Mouse (Mus musculus) G1E (cell line): ENCODE results near the gene Stn1.

Experiments used
- CTCF ChIP-seq: IDR thresholded peaks from 2 replicates; pipeline ENCODE4 v1.5.1; 2012; ENCODE audit warnings: low read depth, low read length, inconsistent platforms, mixed read lengths
- POLR2AphosphoS5 ChIP-seq: IDR thresholded peaks from 2 replicates; pipeline ENCODE4 v1.6.1; 2012; ENCODE audit warnings: low read depth, low read length, inconsistent platforms; ENCODE audit not compliant: insufficient replicate concordance
- TAL1 ChIP-seq: conservative IDR thresholded peaks from 2 replicates; pipeline ENCODE4 v1.6.1; 2012; ENCODE audit warnings: low read depth, low read length, inconsistent platforms, mixed read lengths

- TF ChIP-seq POLR2AphosphoS5, result no peak
- no peak for TF ChIP-seq TAL1
- TF ChIP-seq CTCF, result no peak
Observed at GRCm38 (mm10) chr19:47561996-47562441, 24.7 kb upstream of the Stn1 start.
